Mouse (Mus musculus) gastrocnemius, adult 2 months (tissue): ENCODE results near the gene Cldn20. TPM values are rescaled to one million over a fixed set of nuclear protein-coding genes. Genes with fewer than 3 reads are reported as not detected.

Source experiments
- DNase-seq: peaks from one replicate; pipeline ENCODE4 v3.0.0; 2022
- H3K27ac ChIP-seq: fragments of 200-600 bp; 2 replicates; pipeline ENCODE4 v1.8.1; 2022; ENCODE audit warnings: mild to moderate bottlenecking
- H3K4me3 ChIP-seq: fragments of 200-600 bp; 2 replicates; pipeline ENCODE4 v1.8.1; 2022; ENCODE audit warnings: mild to moderate bottlenecking, moderate library complexity
- CTCF ChIP-seq: fragments of 200-600 bp; IDR thresholded peaks from 2 replicates; pipeline ENCODE4 v1.8.1; 2022; ENCODE audit warnings: antibody characterized with exemption, mild to moderate bottlenecking, moderate library complexity
- intact Hi-C: fragments of 180-260 bp; cut with DNase I; formaldehyde crosslinking; loops from one replicate; pipeline ENCODE4 v1.15.1; 2025
- total RNA-seq, 2 experiments: library from RNA; stranded (reverse); gene quantifications; 2 replicates each; pipeline ENCODE4 v1.2.3; 2021

The Cldn20 gene
- total RNA-seq, 2 experiments from 2014 or later = not detected

- intact Hi-C loops = no loop called here
- Histone ChIP-seq H3K4me3 (no peak overlapping the region), H3K27ac (no peak overlapping the region)
- no peak for DNase-seq
- no peak for TF ChIP-seq CTCF
Measured at GRCm38 (mm10) chr17:3500076-3500475, 32.3 kb upstream of the Cldn20 start.

DNA sequence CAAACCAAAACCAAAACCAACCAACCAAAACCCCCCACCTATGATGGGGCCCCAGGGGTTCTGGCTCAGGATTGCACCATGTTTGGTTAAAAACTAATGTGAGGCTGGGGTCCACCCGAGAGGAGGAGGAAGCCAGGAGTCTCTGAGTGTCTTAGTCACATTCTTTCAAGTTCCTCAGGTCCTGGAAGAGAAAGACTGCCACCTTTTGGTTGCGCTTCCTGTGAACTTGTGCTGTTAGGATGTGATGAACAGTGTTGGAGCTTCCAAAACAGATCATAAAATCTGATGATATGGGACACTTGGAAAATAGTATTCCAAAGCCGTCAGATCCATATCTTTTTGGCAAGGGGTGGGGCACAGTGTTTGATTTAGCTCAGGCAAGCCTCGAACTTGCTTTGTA lies 31.4 kb upstream of the Cldn20 start:
- no peak overlapping the region for H3K4me3 ChIP-seq
- TF ChIP-seq CTCF = no peak; the same call in 1 of the 2 replicates
- no peak overlapping the region for H3K27ac ChIP-seq
- intact Hi-C loops = no loop called here
- DNase-seq = no peak

GRCm38 (mm10) chr17:3505711-3506110 lies 26.6 kb upstream of the Cldn20 start:
- DNase-seq = no peak
- Histone ChIP-seq H3K27ac (no peak overlapping the region), H3K4me3 (no peak overlapping the region)
- intact Hi-C loops = loop anchor here (5.0 kb wide), 1 partner anchor 233 kb away; no protein-coding TSS in a partner anchor
- no peak for TF ChIP-seq CTCF

DNA sequence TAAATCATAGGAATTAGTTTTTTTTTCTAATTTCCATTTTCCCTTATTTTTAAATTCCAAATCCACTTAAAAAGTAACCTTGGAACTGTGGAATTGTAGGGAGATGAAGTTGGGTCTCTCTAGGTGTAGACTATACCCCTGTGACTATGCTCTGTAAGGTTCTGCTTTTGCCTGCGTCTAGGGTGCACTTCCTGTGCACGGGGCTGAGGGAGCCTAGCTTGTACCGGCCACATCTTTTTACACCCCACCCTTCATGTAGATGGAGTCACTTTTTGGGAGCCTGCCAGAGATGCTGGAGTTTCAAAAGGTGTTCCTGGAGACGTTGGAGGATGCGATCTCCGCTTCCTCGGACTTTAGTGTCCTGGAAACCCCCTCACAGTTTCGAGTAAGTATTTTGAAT lies 25.8 kb upstream of the Cldn20 start:
- Histone ChIP-seq H3K4me3 (no peak overlapping the region), H3K27ac (no peak overlapping the region)
- intact Hi-C loops = loop anchor here (5.0 kb wide), 1 partner anchor 234 kb away; no protein-coding TSS in a partner anchor
- TF ChIP-seq CTCF = no peak
- no peak for DNase-seq

- peak; percentile 70 for DNase-seq
- intact Hi-C loops = loop anchor here (2.0 to 5.0 kb wide), 2 partner anchors 61 to 238 kb away; no protein-coding TSS in a partner anchor
- TF ChIP-seq CTCF = peak; percentile 93
- Histone ChIP-seq H3K27ac (no peak overlapping the region), H3K4me3 (no peak overlapping the region)
Measured at GRCm38 (mm10) chr17:3509841-3510240, 22.5 kb upstream of the Cldn20 start.

- intact Hi-C loops = no loop called here
- Histone ChIP-seq H3K27ac (no peak overlapping the region), H3K4me3 (no peak overlapping the region)
- TF ChIP-seq CTCF = no peak
- no peak for DNase-seq
Measured at GRCm38 (mm10) chr17:3514316-3514715, 18.0 kb upstream of the Cldn20 start.

DNA sequence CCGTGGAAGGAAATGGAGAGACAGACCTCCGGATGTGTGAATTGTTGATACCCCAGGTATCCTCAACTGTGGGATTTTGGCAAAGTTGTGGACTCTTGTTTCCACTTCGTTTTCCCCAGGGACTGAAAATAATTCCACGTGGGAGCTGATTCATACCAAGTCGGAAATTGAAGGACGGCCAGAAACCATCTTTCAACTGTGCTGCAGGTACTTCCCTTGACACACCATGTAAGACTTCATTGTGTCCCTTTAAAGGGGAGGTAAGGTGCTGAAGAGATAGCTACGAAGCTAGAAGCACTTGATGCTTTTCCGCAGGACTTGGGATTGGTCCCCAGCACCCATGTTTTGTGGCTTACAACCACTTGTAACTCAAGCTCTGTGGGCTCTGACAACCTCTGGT lies 16.5 kb upstream of the Cldn20 start:
- DNase-seq = no peak
- no peak for TF ChIP-seq CTCF
- Histone ChIP-seq H3K27ac (no peak overlapping the region), H3K4me3 (no peak overlapping the region)
- intact Hi-C loops = no loop called here

- TF ChIP-seq CTCF = no peak
- Histone ChIP-seq H3K27ac (no peak overlapping the region), H3K4me3 (no peak overlapping the region)
- intact Hi-C loops = no loop called here
- DNase-seq = no peak
Measured at GRCm38 (mm10) chr17:3516406-3516805, 15.9 kb upstream of the Cldn20 start.

- intact Hi-C loops = no loop called here
- DNase-seq = no peak
- Histone ChIP-seq H3K27ac (no peak overlapping the region), H3K4me3 (no peak overlapping the region)
- no peak for TF ChIP-seq CTCF
Measured at GRCm38 (mm10) chr17:3520344-3520743, 12.0 kb upstream of the Cldn20 start.

- no peak for DNase-seq
- Histone ChIP-seq H3K4me3 (no peak overlapping the region), H3K27ac (no peak overlapping the region)
- no peak for TF ChIP-seq CTCF
- intact Hi-C loops = no loop called here
Measured at GRCm38 (mm10) chr17:3527841-3528471, 4.4 kb upstream of the Cldn20 start.

- intact Hi-C loops = no loop called here
- Histone ChIP-seq H3K27ac (no peak overlapping the region), H3K4me3 (no peak overlapping the region)
- no peak for TF ChIP-seq CTCF
- DNase-seq = no peak
Measured at GRCm38 (mm10) chr17:3529523-3529922, 2.8 kb upstream of the Cldn20 start.

- DNase-seq = no peak
- intact Hi-C loops = no loop called here
- H3K4me3 ChIP-seq = no peak overlapping the region
- H3K27ac ChIP-seq = no peak overlapping the region
- no peak for TF ChIP-seq CTCF
Measured at GRCm38 (mm10) chr17:3530549-3530948, 1.8 kb upstream of the Cldn20 start.

DNA sequence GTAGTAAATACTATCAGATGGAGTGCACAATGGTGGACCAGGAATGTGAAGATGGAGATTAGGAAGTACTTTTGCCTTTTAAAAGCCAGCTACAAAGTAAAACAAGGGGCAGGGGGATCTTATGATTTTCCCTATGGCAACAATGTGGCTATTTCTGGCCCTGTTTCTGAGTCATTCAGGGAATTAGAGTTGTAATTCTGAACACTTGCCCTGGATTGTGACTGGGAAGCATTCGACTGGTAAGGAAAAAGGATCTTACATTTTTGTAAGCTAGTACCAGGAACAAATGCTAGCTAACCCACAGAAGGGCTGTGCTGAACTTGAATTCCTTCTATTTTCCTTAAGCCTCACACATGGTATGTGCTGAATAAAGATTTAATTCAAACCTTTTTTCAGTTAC lies 713 bp upstream of the Cldn20 start:
- no peak for TF ChIP-seq CTCF
- H3K27ac ChIP-seq = no peak overlapping the region
- DNase-seq = no peak
- intact Hi-C loops = no loop called here
- no peak overlapping the region for H3K4me3 ChIP-seq

- intact Hi-C loops = no loop called here
- Histone ChIP-seq H3K4me3 (no peak overlapping the region), H3K27ac (no peak overlapping the region)
- no peak for DNase-seq
- TF ChIP-seq CTCF = peak; percentile 57
Measured at GRCm38 (mm10) chr17:3533425-3533824, 1.1 kb downstream of the Cldn20 start.

GRCm38 (mm10) chr17:3540304-3540703 lies 8.0 kb downstream of the Cldn20 start:
- no peak for TF ChIP-seq CTCF
- no peak overlapping the region for H3K27ac ChIP-seq
- intact Hi-C loops = no loop called here
- H3K4me3 ChIP-seq = no peak overlapping the region
- DNase-seq = no peak
